Mouse (Mus musculus) fibroblast of lung, adult 2 months (primary cell): ENCODE measurements around the gene Camkv.

Source experiments
- DNase-seq: peaks from one replicate; pipeline ENCODE4 v3.0.0-alpha.2; 2011; ENCODE audit warnings: low read depth

Camkv gene

DNA sequence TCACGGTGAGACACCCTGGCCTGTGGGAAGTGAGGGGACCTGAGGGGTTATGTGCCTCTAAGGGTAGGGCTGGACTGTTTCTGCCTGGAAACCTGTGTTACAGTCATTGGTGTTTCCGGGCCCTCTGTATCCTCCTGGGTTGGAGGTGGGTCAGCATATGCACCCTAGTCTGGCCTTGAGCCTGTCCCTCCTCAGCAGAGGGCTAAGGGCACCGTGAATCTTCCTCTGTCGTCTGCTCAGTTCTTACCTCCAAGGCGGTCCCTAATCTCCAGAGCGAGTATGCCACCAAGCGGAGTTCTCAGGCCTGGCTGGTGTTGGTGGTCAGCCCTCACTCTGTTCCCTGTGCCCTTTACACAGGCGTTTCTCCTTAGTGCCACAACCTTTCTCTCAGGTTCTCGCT is 27.4 kb downstream of the Camkv start:
- no peak for DNase-seq

DNA sequence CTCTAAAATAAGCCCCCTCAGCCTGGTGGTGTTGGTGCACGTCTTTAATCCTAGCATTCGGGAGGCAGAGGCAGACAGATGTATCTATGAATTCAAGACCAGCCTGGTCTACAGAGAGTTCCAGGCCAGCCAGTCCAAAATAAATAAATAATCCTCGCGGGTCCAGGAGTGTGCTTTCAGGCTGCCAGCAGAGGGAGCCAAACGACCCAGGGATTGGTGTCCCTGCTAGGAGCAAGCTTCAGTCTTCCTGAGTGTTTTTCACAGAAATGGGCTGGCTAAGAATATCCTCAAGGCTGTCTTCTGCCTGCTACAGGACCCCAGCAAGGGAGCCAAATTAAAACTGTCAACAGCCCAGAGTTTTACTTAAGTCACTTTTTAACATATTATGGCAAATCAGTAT is 28.2 kb downstream of the Camkv start:
- DNase-seq, result peak; percentile 65

DNA sequence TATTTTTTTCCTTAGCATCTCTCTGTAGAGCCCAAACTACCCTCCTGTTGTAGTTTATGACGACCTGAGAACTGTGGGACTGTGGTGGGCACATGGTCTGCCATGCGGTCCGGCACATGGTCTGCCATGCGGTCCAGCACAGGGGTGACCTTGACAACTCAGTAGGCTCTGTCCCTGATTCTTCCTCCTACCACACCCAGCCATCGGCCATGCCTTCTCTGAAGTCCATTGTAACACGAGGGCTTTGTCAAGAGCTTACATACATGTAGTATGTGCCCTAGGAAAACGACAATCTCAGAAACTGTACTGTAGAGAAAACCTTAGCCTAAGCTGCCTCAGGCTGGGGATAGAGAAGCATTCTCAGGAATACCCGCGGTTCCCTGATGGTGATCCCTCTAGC is 29.2 kb downstream of the Camkv start:
- DNase-seq, result no peak

GRCm38 (mm10) chr9:107966676-107967075 is 31.2 kb downstream of the Camkv start:
- no peak for DNase-seq

DNA sequence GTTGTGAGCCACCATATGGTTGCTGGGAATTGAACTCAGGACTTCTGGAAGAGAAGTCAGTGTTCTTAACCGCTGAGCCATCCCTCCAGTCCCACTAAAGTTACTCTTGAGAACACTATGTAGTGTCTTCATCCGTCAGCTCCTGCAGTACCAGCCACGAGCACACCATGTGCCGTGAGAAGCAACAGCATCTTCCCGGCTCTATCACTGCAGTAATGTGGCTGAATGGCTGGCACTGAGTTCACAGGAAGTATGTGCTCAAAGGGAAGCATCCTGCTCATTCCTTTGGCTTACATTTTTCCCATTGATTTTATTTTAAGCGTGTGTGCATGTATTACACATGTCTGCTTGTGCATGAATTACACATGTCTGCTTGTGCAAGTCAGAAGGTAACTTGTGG is 32.0 kb downstream of the Camkv start:
- DNase-seq, result no peak

- DNase-seq, result no peak
Observed at GRCm38 (mm10) chr9:107968531-107968930, 33.1 kb downstream of the Camkv start.

- no peak for DNase-seq
Observed at GRCm38 (mm10) chr9:107970311-107970710, 34.8 kb downstream of the Camkv start.

GRCm38 (mm10) chr9:107971690-107972541 is 36.4 kb downstream of the Camkv start:
- no peak for DNase-seq

- no peak for DNase-seq
Observed at GRCm38 (mm10) chr9:107974491-107975171, 39.2 kb downstream of the Camkv start.

- no peak for DNase-seq
Observed at GRCm38 (mm10) chr9:107975399-107976386, 40.2 kb downstream of the Camkv start, which contains the start of gene Uba7. Uba7 (plus strand) TSS chr9:107975505.

GRCm38 (mm10) chr9:107978815-107979214 is 43.3 kb downstream of the Camkv start:
- no peak for DNase-seq

DNA sequence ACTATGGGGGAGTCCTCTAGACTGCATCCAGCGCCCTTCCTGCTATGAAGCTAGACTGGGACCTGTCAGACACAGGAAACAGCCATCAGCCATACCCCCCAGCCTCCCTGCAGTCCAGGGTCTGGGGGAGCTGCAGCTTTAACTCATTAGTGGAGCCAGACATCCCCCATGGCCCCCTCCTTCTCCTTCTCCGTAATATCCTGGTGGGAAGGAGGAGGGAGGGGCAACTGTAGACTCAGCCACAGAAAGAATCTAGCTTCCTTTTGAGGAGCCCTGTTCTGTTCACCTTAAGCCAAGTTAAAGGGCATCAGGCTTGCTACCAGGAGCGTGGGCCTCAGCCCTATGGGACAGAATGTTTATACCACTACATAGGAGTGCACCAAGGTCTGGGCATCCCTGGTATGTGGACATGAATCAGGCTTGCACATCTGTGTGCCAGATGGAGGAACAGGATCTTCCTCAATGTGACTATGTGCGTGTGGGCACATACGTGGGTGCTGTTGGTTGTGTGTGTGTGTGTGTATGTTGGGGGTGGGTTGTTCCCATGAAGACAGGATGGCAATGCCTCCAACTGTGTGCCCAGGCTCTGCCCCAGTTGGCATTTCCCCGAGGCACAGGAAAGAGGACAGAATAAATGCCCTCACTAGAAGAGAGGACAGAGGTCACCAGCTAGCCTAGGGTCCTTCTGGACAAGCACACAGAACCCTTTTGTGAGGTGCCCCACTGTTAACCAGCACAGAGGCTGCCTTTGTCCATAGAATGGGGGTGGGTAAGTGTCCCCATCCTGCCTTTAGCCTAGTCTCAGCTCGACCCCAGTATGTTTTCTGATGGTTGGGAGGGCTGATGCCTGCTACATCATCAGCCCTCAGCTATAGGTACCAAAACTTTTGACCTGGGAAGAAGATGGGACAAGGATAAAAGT is 46.5 kb downstream of the Camkv start:
- no peak for DNase-seq

DNA sequence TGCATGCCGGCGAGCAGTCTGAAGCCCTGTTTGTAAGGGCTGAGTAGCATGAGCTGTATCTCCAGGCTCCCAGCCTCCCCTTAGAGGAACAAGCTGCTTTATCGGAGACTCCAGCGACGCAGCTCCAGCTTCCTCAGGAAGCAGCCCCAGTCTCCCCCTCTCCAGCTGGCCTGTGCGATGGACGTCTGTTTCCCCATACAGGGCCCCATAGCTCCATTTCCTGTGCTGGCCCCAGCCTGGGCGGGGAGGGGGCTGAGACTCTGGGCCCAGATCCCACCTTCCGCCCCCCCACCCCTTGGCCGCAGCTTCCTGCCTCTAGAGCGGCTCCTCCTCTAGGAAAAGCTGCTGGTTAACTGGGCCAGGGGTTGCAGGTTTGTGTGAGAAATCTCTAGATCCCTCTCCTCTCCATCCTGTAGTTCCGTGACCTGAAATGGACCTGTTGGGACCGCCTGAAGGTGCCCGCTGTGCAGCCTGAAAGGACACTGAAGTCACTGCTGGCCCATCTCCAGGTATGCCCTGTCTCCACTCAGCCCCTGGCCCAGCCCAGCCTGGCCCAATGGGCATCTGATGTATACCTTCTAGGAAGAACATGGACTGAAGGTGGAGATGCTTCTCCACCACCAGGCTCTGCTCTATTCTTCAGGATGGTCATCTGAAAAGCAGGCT is 47.3 kb downstream of the Camkv start, which contains the start of gene Gm20661:
Gene Gm20661 (plus strand): TSS at position 378 of the 666 bp plus-strand sequence.
- DNase-seq, result no peak

DNA sequence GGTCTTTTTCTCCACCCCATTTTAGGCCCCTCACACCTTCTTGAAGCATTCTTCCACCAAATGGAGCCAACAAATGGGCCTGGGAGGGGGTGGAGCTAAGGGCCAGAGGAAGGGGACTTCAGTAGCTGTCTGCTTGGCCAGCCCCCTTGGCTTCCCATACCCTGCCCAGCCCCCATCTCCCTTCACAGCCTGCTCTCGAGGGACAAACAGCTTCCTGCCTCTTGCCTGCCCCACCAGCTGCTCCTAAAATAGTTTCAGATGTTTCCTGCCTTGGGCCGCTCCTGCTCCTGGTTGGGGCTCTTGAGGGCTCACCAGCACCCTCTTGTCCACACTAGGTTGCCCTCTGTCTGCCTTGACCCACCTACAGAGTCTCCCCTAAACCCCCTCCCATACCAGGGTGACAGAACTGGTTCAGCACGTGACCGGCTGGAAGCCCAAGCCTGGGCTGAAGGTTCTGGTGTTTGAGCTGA is 48.0 kb downstream of the Camkv start:
- DNase-seq, result no peak

- DNase-seq, result no peak
Observed at GRCm38 (mm10) chr9:107984052-107984753, 48.7 kb downstream of the Camkv start.

GRCm38 (mm10) chr9:107984754-107985055 is 49.2 kb downstream of the Camkv start:
- no peak for DNase-seq

DNA sequence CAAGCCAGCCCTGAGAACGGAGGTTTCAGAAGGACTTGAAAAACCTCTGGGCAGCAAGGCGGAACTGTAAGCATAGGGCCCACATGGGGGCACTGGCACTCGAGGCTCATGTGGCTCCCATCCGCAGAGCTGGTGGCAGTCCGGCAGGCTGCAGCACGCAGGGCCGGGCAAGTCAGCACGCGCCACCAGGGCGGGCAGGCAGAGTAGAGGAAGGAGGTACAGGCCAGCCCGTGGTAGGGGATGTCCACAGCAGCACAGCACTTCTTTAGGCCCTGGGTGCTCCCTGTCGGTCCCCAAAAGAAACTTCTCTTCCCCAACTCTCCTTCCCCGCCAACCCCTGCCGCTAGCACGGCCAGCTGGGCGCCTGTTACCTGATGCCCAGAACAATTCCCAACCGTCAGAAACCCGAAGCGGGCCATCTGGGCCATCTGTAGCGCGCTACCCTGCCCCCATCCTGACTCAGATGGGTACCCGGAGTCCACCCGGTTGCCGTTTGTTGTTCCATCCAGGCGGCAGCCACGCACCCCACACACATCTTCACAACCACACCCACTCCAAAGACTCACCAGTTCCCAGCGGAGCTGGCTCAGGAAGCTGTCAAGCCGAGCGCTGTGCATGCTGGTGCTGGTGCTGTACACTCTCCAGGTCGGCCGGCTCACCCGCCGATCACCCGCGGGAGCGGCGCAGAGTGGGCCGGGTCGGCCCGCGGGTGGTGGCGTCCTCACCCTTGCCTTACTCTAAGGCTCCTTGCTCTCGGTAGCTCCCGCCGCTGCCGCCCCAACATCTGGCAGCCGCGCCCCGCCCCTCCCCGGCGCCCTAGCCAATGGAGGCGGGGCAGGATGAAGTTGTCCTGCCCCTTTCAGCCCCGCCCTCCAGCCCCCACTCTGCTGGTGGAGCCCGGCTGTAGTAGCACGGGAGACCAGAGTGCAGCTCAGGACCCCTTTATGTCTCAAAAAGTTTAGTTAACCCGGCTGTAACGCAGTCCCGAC is 50.0 kb downstream of the Camkv start, which contains the start of gene Inka1:
Gene Inka1 (minus strand): TSS at position 749 of the 989 bp plus-strand sequence.
- DNase-seq, result peak; percentile 65

DNA sequence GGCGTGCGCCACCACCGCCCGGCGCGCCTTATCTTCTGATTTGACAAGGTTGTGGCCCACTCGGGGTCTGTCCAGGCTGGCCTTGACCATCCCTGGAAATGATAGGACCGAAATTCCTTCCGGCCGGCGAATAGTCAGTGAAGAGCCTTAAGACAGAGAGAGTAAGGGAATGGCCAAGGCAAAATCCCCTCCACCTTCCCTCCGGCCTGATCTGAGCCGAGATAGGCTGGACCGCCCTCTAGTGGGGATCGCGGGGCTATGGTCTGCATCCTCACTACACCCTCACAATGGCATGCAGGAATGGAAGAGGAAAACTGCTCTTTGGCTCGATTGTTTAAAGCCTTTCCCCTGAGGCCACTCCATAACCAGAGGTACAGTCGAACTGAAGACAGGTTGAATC is 50.9 kb downstream of the Camkv start:
- no peak for DNase-seq
